Mouse (Mus musculus) lung, adult 2 months (tissue): ENCODE measurements around the gene Gm14288.
"Not testable (repeated sequence)": the region's sequence is repeated elsewhere in the genome, so short reads cannot be mapped to it uniquely, and the experiment has no call there.

Experiments
- CTCF ChIP-seq: fragments of 200-500 bp; IDR thresholded peaks from 2 replicates; pipeline ENCODE4 v1.5.1; 2011; ENCODE audit warnings: mild to moderate bottlenecking, low read length, control low read depth; ENCODE audit not compliant: insufficient read depth
- POLR2A ChIP-seq: fragments of 200-500 bp; IDR thresholded peaks from 2 replicates; pipeline ENCODE4 v1.6.1; 2011; ENCODE audit warnings: low read depth, mild to moderate bottlenecking, control low read depth, low read length, borderline replicate concordance; ENCODE audit errors: extremely low read depth

GRCm38 (mm10) chr2:175741237-175741636 is 59.7 kb downstream of the Gm14288 start, which contains the start of gene Gm2007:
- not testable (repeated sequence) for TF ChIP-seq CTCF, POLR2A
